Mouse (Mus musculus) limb, embryonic 10.5 days (tissue): ENCODE data around the gene Add2. TPM values are rescaled to one million over a fixed set of nuclear protein-coding genes. Genes with fewer than 3 reads are reported as not detected.

Experiments
- DNase-seq: peaks from one replicate; pipeline ENCODE4 v3.0.0-alpha.2; 2017; ENCODE audit warnings: low spot score
- H3K27ac ChIP-seq: fragments of 300-500 bp; sonication (generic); 2 replicates; pipeline ENCODE4 v1.5.1; 2016; ENCODE audit warnings: mild to moderate bottlenecking
- H3K27me3 ChIP-seq: fragments of 300-500 bp; sonication (generic); 2 replicates; pipeline ENCODE4 v1.6.1; 2016; ENCODE audit warnings: low read depth, mild to moderate bottlenecking; ENCODE audit not compliant: poor library complexity, severe bottlenecking
- H3K36me3 ChIP-seq: fragments of 300-500 bp; sonication (generic); 2 replicates; pipeline ENCODE4 v1.6.1; 2016; ENCODE audit warnings: mild to moderate bottlenecking, moderate library complexity
- H3K4me1 ChIP-seq: fragments of 300-500 bp; sonication (generic); 2 replicates; pipeline ENCODE4 v1.6.1; 2016
- H3K4me3 ChIP-seq: fragments of 300-500 bp; sonication (generic); 2 replicates; pipeline ENCODE4 v1.5.1; 2016; ENCODE audit warnings: mild to moderate bottlenecking, moderate library complexity
- H3K9me3 ChIP-seq: fragments of 300-500 bp; sonication (generic); replicated peaks from 2 replicates; pipeline ENCODE4 v1.6.1; 2016; ENCODE audit warnings: mild to moderate bottlenecking
- WGBS: fragments of 180-500 bp; shearing (Covaris S2); methylation state at CpG from one replicate; pipeline ENCODE4 v1.1.7; 2016; 5-methylcytosine and 5-hydroxymethylcytosine counted together
- polyA plus RNA-seq: library from polyadenylated mRNA; unstranded; fragments of >200 nt; fragmentation: Nextera tagmentation; extraction: Ambion mirVana; gene quantifications from 2 replicates; pipeline ENCODE4 v1.2.1, GENCODE M21; 2016

Gene Add2
- polyA plus RNA-seq, 1 experiment from 2014 or later: 7.7 TPM

- Histone ChIP-seq H3K4me3 (no peak overlapping the region), H3K27ac (no peak overlapping the region), H3K9me3 (no peaks in the 10 kb centered on the region), H3K36me3 (no peaks in the 10 kb centered on the region), H3K27me3 (no peaks in the 10 kb centered on the region; the same call in 1 of the 2 replicates), H3K4me1 (no peaks in the 10 kb centered on the region)
- DNase-seq: peak; percentile 49
- 36% methylated on average over 3 of the region's 3 CpGs for WGBS
These were observed 7.5 kb upstream of the Add2 start for GRCm38 (mm10) chr6:86020948-86021347.

- H3K27ac ChIP-seq: no peak overlapping the region
- DNase-seq: no peak
- 87% methylated on average over 8 of the region's 8 CpGs for WGBS
- H3K9me3 ChIP-seq: no peaks in the 10 kb centered on the region
- peaks cover 55% of the 10 kb centered on the region for H3K27me3 ChIP-seq
- peaks cover 11% of the 10 kb centered on the region for H3K4me1 ChIP-seq
- H3K36me3 ChIP-seq: no peaks in the 10 kb centered on the region
- no peak overlapping the region for H3K4me3 ChIP-seq
These were observed 1.7 kb upstream of the Add2 start for GRCm38 (mm10) chr6:86026632-86027292.

GRCm38 (mm10) chr6:86028150-86028549 is 331 bp upstream of the Add2 start:
- DNase-seq: no peak
- peak overlapping the region; percentile 68 for H3K4me3 ChIP-seq
- 62% methylated on average over 2 of the region's 2 CpGs for WGBS
- peak overlapping the region; percentile 83 for H3K27ac ChIP-seq
- no peaks in the 10 kb centered on the region for H3K9me3 ChIP-seq
- H3K27me3 ChIP-seq: peaks cover 55% of the 10 kb centered on the region
- H3K4me1 ChIP-seq: peaks cover 11% of the 10 kb centered on the region
- no peaks in the 10 kb centered on the region for H3K36me3 ChIP-seq

GRCm38 (mm10) chr6:86029323-86029713 is 837 bp downstream of the Add2 start:
- Histone ChIP-seq H3K4me3 (peak overlapping the region; percentile 68), H3K36me3 (no peaks in the 10 kb centered on the region), H3K9me3 (no peaks in the 10 kb centered on the region), H3K4me1 (peaks cover 11% of the 10 kb centered on the region), H3K27ac (peak overlapping the region; percentile 83), H3K27me3 (peaks cover 55% of the 10 kb centered on the region)
- WGBS: 10% methylated on average over 6 of the region's 6 CpGs
- peak; percentile 37 for DNase-seq

- Histone ChIP-seq H3K36me3 (no peaks in the 10 kb centered on the region), H3K27ac (no peak overlapping the region), H3K27me3 (peaks cover 52% of the 10 kb centered on the region), H3K4me1 (peaks cover 11% of the 10 kb centered on the region), H3K9me3 (no peaks in the 10 kb centered on the region), H3K4me3 (no peak overlapping the region)
- DNase-seq: no peak
- WGBS: 87% methylated on average over 2 of the region's 2 CpGs
These were observed 3.0 kb downstream of the Add2 start for GRCm38 (mm10) chr6:86031527-86031926.

GRCm38 (mm10) chr6:86033635-86034034 is 5.2 kb downstream of the Add2 start:
- Histone ChIP-seq H3K4me1 (peaks cover 8% of the 10 kb centered on the region), H3K4me3 (no peak overlapping the region), H3K27me3 (peaks cover 31% of the 10 kb centered on the region), H3K27ac (no peak overlapping the region), H3K9me3 (no peaks in the 10 kb centered on the region), H3K36me3 (no peaks in the 10 kb centered on the region)
- DNase-seq: no peak
- WGBS: 79% methylated on average over 1 of the region's 1 CpGs

GRCm38 (mm10) chr6:86038901-86039300 is 10.4 kb downstream of the Add2 start:
- H3K4me1 ChIP-seq: no peaks in the 10 kb centered on the region
- DNase-seq: no peak
- no peaks in the 10 kb centered on the region for H3K36me3 ChIP-seq
- H3K4me3 ChIP-seq: no peak overlapping the region
- H3K27me3 ChIP-seq: no peaks in the 10 kb centered on the region
- no peaks in the 10 kb centered on the region for H3K9me3 ChIP-seq
- H3K27ac ChIP-seq: no peak overlapping the region
- 84% methylated on average over 2 of the region's 2 CpGs for WGBS

- no peak overlapping the region for H3K4me3 ChIP-seq
- no peak for DNase-seq
- no peak overlapping the region for H3K27ac ChIP-seq
- H3K36me3 ChIP-seq: no peaks in the 10 kb centered on the region
- no peaks in the 10 kb centered on the region for H3K4me1 ChIP-seq
- H3K9me3 ChIP-seq: no peaks in the 10 kb centered on the region
- WGBS: 79% methylated on average over 1 of the region's 1 CpGs
- no peaks in the 10 kb centered on the region for H3K27me3 ChIP-seq
These were observed 11.7 kb downstream of the Add2 start for GRCm38 (mm10) chr6:86040140-86040539.

GRCm38 (mm10) chr6:86047510-86047909 is 19.0 kb downstream of the Add2 start:
- Histone ChIP-seq H3K4me3 (no peak overlapping the region), H3K36me3 (no peaks in the 10 kb centered on the region), H3K9me3 (no peaks in the 10 kb centered on the region), H3K4me1 (peaks cover 8% of the 10 kb centered on the region), H3K27me3 (no peaks in the 10 kb centered on the region), H3K27ac (no peak overlapping the region)
- DNase-seq: no peak
- 91% methylated on average over 11 of the region's 11 CpGs for WGBS

- Histone ChIP-seq H3K4me3 (no peak overlapping the region), H3K4me1 (peaks cover 10% of the 10 kb centered on the region), H3K36me3 (no peaks in the 10 kb centered on the region), H3K27me3 (no peaks in the 10 kb centered on the region), H3K27ac (no peak overlapping the region), H3K9me3 (no peaks in the 10 kb centered on the region)
- 84% methylated on average over 5 of the region's 5 CpGs for WGBS
- no peak for DNase-seq
These were observed 20.0 kb downstream of the Add2 start for GRCm38 (mm10) chr6:86048509-86048908.

GRCm38 (mm10) chr6:86050586-86051268 is 22.2 kb downstream of the Add2 start:
- DNase-seq: no peak
- Histone ChIP-seq H3K27me3 (no peaks in the 10 kb centered on the region), H3K4me3 (no peak overlapping the region), H3K4me1 (peaks cover 10% of the 10 kb centered on the region), H3K9me3 (no peaks in the 10 kb centered on the region), H3K36me3 (no peaks in the 10 kb centered on the region), H3K27ac (no peak overlapping the region)
- WGBS: 66% methylated on average over 6 of the region's 6 CpGs

- Histone ChIP-seq H3K4me1 (peaks cover 10% of the 10 kb centered on the region), H3K27ac (peak overlapping the region; percentile 25; the same call in 1 of the 2 replicates), H3K36me3 (no peaks in the 10 kb centered on the region), H3K4me3 (no peak overlapping the region), H3K27me3 (no peaks in the 10 kb centered on the region), H3K9me3 (no peaks in the 10 kb centered on the region)
- no peak for DNase-seq
- 50% methylated on average over 7 of the region's 7 CpGs for whole genome bisulfite sequencing
These were observed 23.6 kb downstream of the Add2 start for GRCm38 (mm10) chr6:86052032-86052459.

GRCm38 (mm10) chr6:86052556-86052955 is 24.1 kb downstream of the Add2 start:
- 36% methylated on average over 4 of the region's 4 CpGs for WGBS
- no peaks in the 10 kb centered on the region for H3K9me3 ChIP-seq
- H3K27me3 ChIP-seq: no peaks in the 10 kb centered on the region
- DNase-seq: no peak
- peak overlapping the region; percentile 25; the same call in 1 of the 2 replicates for H3K27ac ChIP-seq
- no peaks in the 10 kb centered on the region for H3K36me3 ChIP-seq
- no peak overlapping the region for H3K4me3 ChIP-seq
- H3K4me1 ChIP-seq: peaks cover 10% of the 10 kb centered on the region
